22 mouse cellular contexts compared by ENCODE assay signal in the genomic region with DNA sequence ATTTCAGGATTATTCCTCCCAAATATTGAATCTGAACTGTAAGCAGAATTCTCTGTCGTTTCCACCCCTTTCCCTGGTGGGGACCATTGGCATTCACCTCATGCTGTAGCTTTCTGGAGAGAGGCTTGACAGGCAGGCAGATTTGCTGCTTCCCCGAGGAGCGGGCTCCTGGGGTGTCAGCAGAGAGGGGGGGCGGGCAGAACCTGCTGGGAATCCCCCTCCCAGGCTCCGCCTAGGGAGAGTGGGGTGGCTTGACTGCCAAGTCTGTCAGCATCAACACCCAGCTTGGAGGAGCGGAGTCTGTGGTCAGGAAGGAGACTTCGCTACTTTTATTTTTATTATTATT. TPM values are rescaled to one million over a fixed set of nuclear protein-coding genes. Genes with fewer than 3 reads are reported as not detected.
A peak's percentile ranks its signal among the peaks of the same experiment; 100 is the strongest.
DNase-seq lines count a peak whose midpoint lies in the region; ATAC-seq and TF ChIP-seq lines count a peak whose summit lies in the region.
"Had no signal": no experiment of that assay in that cellular context is flagged by ENCODE, and none has a peak within 500 bp of the region (broad histone marks: within the 10 kb centered on the region; RNA-seq: fewer than 3 reads in every experiment).

No protein-coding gene starts in this region.

- DNase-seq in hindbrain, embryonic 14.5 days (ENCODE audit: low spot score): no peak
- no peak for DNase-seq in hindbrain, postnatal 0 days (ENCODE audit: low spot score)
- no peak for DNase-seq in thymus, adult 2 months
- no peak for DNase-seq in thymus, adult 18-20 months
- DNase-seq in forebrain, embryonic 14.5 days (ENCODE audit: low spot score): peak; percentile 79
- peak; percentile 14 for DNase-seq in splenic B cell, adult 2 months (ENCODE audit: low read depth, low spot score)
- no peak for DNase-seq in gastrocnemius, postnatal 25 days
- DNase-seq: adrenal gland, adult 8-10 months; cerebellum, adult 8-10 months; gastrocnemius, postnatal 10 days; liver, embryonic 13.5 days had no signal

- H3K27ac ChIP-seq in hindbrain, embryonic 14.5 days: 0 out of 2 replicates have a peak overlapping the region, but pooled peaks have one; percentile 45
- no peak overlapping the region for H3K27ac ChIP-seq in hindbrain, postnatal 0 days
- H3K27ac ChIP-seq in thymus, adult 2 months (ENCODE audit: control insufficient read depth, insufficient read depth, low read length): peak overlapping the region; percentile 96
- H3K27ac ChIP-seq in forebrain, embryonic 14.5 days (ENCODE audit: low read depth, low read length): peak overlapping the region; percentile 77
- H3K27ac ChIP-seq: embryonic facial prominence, embryonic 10.5 days; heart, adult 2 months; hindbrain, embryonic 12.5 days; limb, embryonic 13.5 days; liver, embryonic 13.5 days had no signal

- no peak overlapping the region for H3K4me3 ChIP-seq in hindbrain, embryonic 14.5 days (replicated peaks; ENCODE audit: low read length)
- H3K4me3 ChIP-seq in hindbrain, postnatal 0 days (ENCODE audit: low read length): no peak overlapping the region
- no peak overlapping the region for H3K4me3 ChIP-seq in thymus, adult 2 months (ENCODE audit: control insufficient read depth, insufficient read depth, low read length)
- no peak overlapping the region for H3K4me3 ChIP-seq in forebrain, embryonic 14.5 days (ENCODE audit: low read depth, low read length)
- H3K4me3 ChIP-seq: embryonic facial prominence, embryonic 10.5 days; heart, adult 2 months; hindbrain, embryonic 12.5 days; limb, embryonic 13.5 days; liver, embryonic 13.5 days had no signal

- no peak for TF ChIP-seq POLR2A in thymus, adult 2 months (IDR thresholded peaks at IDR 0.05; ENCODE audit: control insufficient read depth, extremely low read depth, insufficient read depth, low read length, poor library complexity)

- H3K9me3 ChIP-seq in hindbrain, embryonic 14.5 days (ENCODE audit: control insufficient read depth, low read length): no peaks in the 10 kb centered on the region
- no peaks in the 10 kb centered on the region for H3K9me3 ChIP-seq in hindbrain, postnatal 0 days (ENCODE audit: low read length)
- no peaks in the 10 kb centered on the region for H3K9me3 ChIP-seq in forebrain, embryonic 14.5 days (replicated peaks; ENCODE audit: control insufficient read depth, low read length)
- H3K9me3 ChIP-seq: embryonic facial prominence, embryonic 10.5 days; hindbrain, embryonic 12.5 days; limb, embryonic 13.5 days; liver, embryonic 13.5 days had no signal

- no peak overlapping the region for H3K4me2 ChIP-seq in hindbrain, embryonic 14.5 days (replicated peaks)
- no peak overlapping the region for H3K4me2 ChIP-seq in hindbrain, postnatal 0 days (ENCODE audit: low read depth, low read length)
- no peak overlapping the region for H3K4me2 ChIP-seq in forebrain, embryonic 14.5 days (ENCODE audit: low read length)
- H3K4me2 ChIP-seq: hindbrain, embryonic 12.5 days; limb, embryonic 13.5 days; liver, embryonic 13.5 days; lung, embryonic 14.5 days had no signal

- H3K9ac ChIP-seq in hindbrain, embryonic 14.5 days: no peak overlapping the region
- no peak overlapping the region for H3K9ac ChIP-seq in hindbrain, postnatal 0 days (replicated peaks; ENCODE audit: low read length)
- H3K9ac ChIP-seq in forebrain, embryonic 14.5 days (ENCODE audit: low read length): no peak overlapping the region; the same call in 1 of the 2 replicates
- H3K9ac ChIP-seq: hindbrain, embryonic 12.5 days; limb, embryonic 13.5 days; liver, embryonic 13.5 days; lung, embryonic 14.5 days had no signal

- ATAC-seq in hindbrain, embryonic 14.5 days (ENCODE audit: low FRiP score): no peak
- no peak for ATAC-seq in hindbrain, postnatal 0 days
- ATAC-seq in forebrain, embryonic 14.5 days: peak; percentile 82
- ATAC-seq: intestine, embryonic 16.5 days; Patski had no signal

- no peaks in the 10 kb centered on the region for H3K27me3 ChIP-seq in hindbrain, embryonic 14.5 days (ENCODE audit: control insufficient read depth, insufficient read depth, low read length)
- H3K27me3 ChIP-seq in hindbrain, postnatal 0 days (ENCODE audit: insufficient read depth, low read length): no peaks in the 10 kb centered on the region
- no peaks in the 10 kb centered on the region for H3K27me3 ChIP-seq in thymus, adult 2 months (ENCODE audit: control insufficient read depth, insufficient read depth, low read length)
- no peaks in the 10 kb centered on the region for H3K27me3 ChIP-seq in forebrain, embryonic 14.5 days (replicated peaks; ENCODE audit: control insufficient read depth, insufficient read depth, low read length)
- no peaks in the 10 kb centered on the region for H3K27me3 ChIP-seq in splenic B cell, adult 2 months (ENCODE audit: control insufficient read depth, insufficient read depth, low read length, poor library complexity, severe bottlenecking)
- H3K27me3 ChIP-seq: hindbrain, embryonic 12.5 days; limb, embryonic 13.5 days; liver, embryonic 13.5 days; Patski had no signal

- no peak for TF ChIP-seq CTCF in hindbrain, postnatal 0 days (IDR thresholded peaks at IDR 0.05; ENCODE audit: low read depth)
- no peak for TF ChIP-seq CTCF in thymus, adult 2 months (IDR thresholded peaks at IDR 0.05; ENCODE audit: borderline replicate concordance, control insufficient read depth, extremely low read depth, insufficient read depth, low read length, poor library complexity)

- WGBS in hindbrain, embryonic 14.5 days: 42% methylated on average over 7 of the region's 7 CpGs
- 27% methylated on average over 7 of the region's 7 CpGs for WGBS in hindbrain, postnatal 0 days
- WGBS in thymus, adult 2 months: 66% methylated on average over 7 of the region's 7 CpGs
- WGBS in forebrain, embryonic 14.5 days: 21% methylated on average over 7 of the region's 7 CpGs

- no peaks in the 10 kb centered on the region for H3K36me3 ChIP-seq in hindbrain, embryonic 14.5 days (replicated peaks; ENCODE audit: control insufficient read depth, insufficient read depth)
- no peaks in the 10 kb centered on the region for H3K36me3 ChIP-seq in hindbrain, postnatal 0 days (ENCODE audit: insufficient read depth, low read length)
- H3K36me3 ChIP-seq in thymus, adult 2 months (ENCODE audit: control insufficient read depth, insufficient read depth, low read length): no peaks in the 10 kb centered on the region
- no peaks in the 10 kb centered on the region for H3K36me3 ChIP-seq in forebrain, embryonic 14.5 days (ENCODE audit: control insufficient read depth, insufficient read depth, low read length)
- H3K36me3 ChIP-seq in splenic B cell, adult 2 months (ENCODE audit: control insufficient read depth, insufficient read depth, low read length, poor library complexity, severe bottlenecking): no peaks in the 10 kb centered on the region
- H3K36me3 ChIP-seq: embryonic facial prominence, embryonic 10.5 days; hindbrain, embryonic 12.5 days; limb, embryonic 13.5 days; liver, embryonic 13.5 days had no signal

- peaks cover 14% of the 10 kb centered on the region for H3K4me1 ChIP-seq in hindbrain, embryonic 14.5 days (replicated peaks; ENCODE audit: control insufficient read depth, insufficient read depth, low read length)
- peaks cover 11% of the 10 kb centered on the region; the same call in 1 of the 2 replicates for H3K4me1 ChIP-seq in hindbrain, postnatal 0 days (ENCODE audit: insufficient read depth, low read length)
- peaks cover 52% of the 10 kb centered on the region for H3K4me1 ChIP-seq in thymus, adult 2 months (replicated peaks; ENCODE audit: control insufficient read depth, insufficient read depth, low read length)
- H3K4me1 ChIP-seq in forebrain, embryonic 14.5 days (ENCODE audit: control insufficient read depth, insufficient read depth, low read length): peaks cover 11% of the 10 kb centered on the region
- H3K4me1 ChIP-seq: limb, embryonic 13.5 days; liver, embryonic 13.5 days had no signal

RNA-seq across cellular contexts. Expression of a gene that starts 11.4 kb away (rescaled TPM):
- not detected in 2 replicates for polyA plus RNA-seq in hindbrain, embryonic 14.5 days (2014; fragmentation: Nextera tagmentation; extraction: Ambion mirVana)
- not detected in 2 replicates for total RNA-seq in hindbrain, postnatal 0 days (2014; rRNA removed)
- not detected in 2 replicates for polyA plus RNA-seq in hindbrain, postnatal 0 days (2015; fragmentation: Nextera tagmentation; extraction: Ambion mirVana)
- polyA plus RNA-seq in thymus, adult 2 months (2012; rRNA removed): 1.7 and 2.7 TPM in 2 replicates
- not detected in 2 replicates for polyA plus RNA-seq in forebrain, embryonic 14.5 days (2014; fragmentation: Nextera tagmentation; extraction: Ambion mirVana)
- total RNA-seq in gastrocnemius, postnatal 25 days (2021): not detected
- total RNA-seq: adrenal gland, adult 8-10 months; ES-E14; gastrocnemius, postnatal 10 days; layer of hippocampus, postnatal 25 days; left cerebral cortex, postnatal 14 days had no signal
- polyA plus RNA-seq: embryonic facial prominence, embryonic 10.5 days; hindbrain, embryonic 12.5 days; limb, embryonic 13.5 days; liver, embryonic 13.5 days; lung, embryonic 14.5 days had no signal

RNA-seq across cellular contexts. Expression of a gene that starts 32.7 kb away (rescaled TPM):
- not detected in 2 replicates for polyA plus RNA-seq in hindbrain, embryonic 14.5 days (2014; fragmentation: Nextera tagmentation; extraction: Ambion mirVana)
- not detected in 2 replicates for total RNA-seq in hindbrain, postnatal 0 days (2014; rRNA removed)
- polyA plus RNA-seq in hindbrain, postnatal 0 days (2015; fragmentation: Nextera tagmentation; extraction: Ambion mirVana): not detected in 2 replicates
- 0.54 and 0.75 TPM in 2 replicates for polyA plus RNA-seq in thymus, adult 2 months (2012; rRNA removed)
- polyA plus RNA-seq in forebrain, embryonic 14.5 days (2014; fragmentation: Nextera tagmentation; extraction: Ambion mirVana): not detected in 2 replicates
- not detected for total RNA-seq in gastrocnemius, postnatal 25 days (2021)
- total RNA-seq: ES-E14; gastrocnemius, postnatal 10 days; heart, adult 2 months; layer of hippocampus, postnatal 25 days; left cerebral cortex, postnatal 14 days had no signal
- polyA plus RNA-seq: embryonic facial prominence, embryonic 10.5 days; frontal cortex, adult 2 months; hindbrain, embryonic 12.5 days; limb, embryonic 13.5 days; liver, embryonic 13.5 days; Patski had no signal

Comparison
In these comparisons a context has a peak if more than half of its experiments do, and no peak if none do; other contexts are left out.
1. DNase-seq: peak in forebrain, embryonic 14.5 days (single experiment) and splenic B cell, adult 2 months (single experiment); none in hindbrain, embryonic 14.5 days (single experiment), hindbrain, postnatal 0 days (single experiment), thymus, adult 2 months (single experiment), thymus, adult 18-20 months (0 of 2) and gastrocnemius, postnatal 25 days (single experiment).